Mouse (Mus musculus) testis, adult 2 months (tissue): ENCODE measurements around the gene Zfp146. TPM values are rescaled to one million over a fixed set of nuclear protein-coding genes. Genes with fewer than 3 reads are reported as not detected.
A peak's percentile ranks its signal among the peaks of the same experiment; 100 is the strongest.
"Not testable (repeated sequence)": the region's sequence is repeated elsewhere in the genome, so short reads cannot be mapped to it uniquely, and the experiment has no call there.

Experiments used
- H3K27ac ChIP-seq: fragments of 200-500 bp; 2 replicates; pipeline ENCODE4 v1.5.1; 2012; ENCODE audit warnings: low read depth, low read length; ENCODE audit not compliant: control insufficient read depth, insufficient read depth
- H3K27me3 ChIP-seq: fragments of 200-500 bp; 2 replicates; pipeline ENCODE4 v1.6.1; 2012; ENCODE audit warnings: mild to moderate bottlenecking, low read length, moderate library complexity; ENCODE audit not compliant: control insufficient read depth, insufficient read depth
- H3K36me3 ChIP-seq: fragments of 200-500 bp; 2 replicates; pipeline ENCODE4 v1.6.1; 2012; ENCODE audit warnings: mild to moderate bottlenecking, low read length; ENCODE audit not compliant: control insufficient read depth, insufficient read depth
- H3K4me1 ChIP-seq: fragments of 200-500 bp; 2 replicates; pipeline ENCODE4 v1.6.1; 2012; ENCODE audit warnings: low read length; ENCODE audit not compliant: control insufficient read depth, insufficient read depth
- H3K4me3 ChIP-seq: fragments of 200-500 bp; 2 replicates; pipeline ENCODE4 v1.5.1; 2012; ENCODE audit warnings: low read depth, mild to moderate bottlenecking, low read length, moderate library complexity, mixed read lengths; ENCODE audit not compliant: control insufficient read depth
- CTCF ChIP-seq: fragments of 200-500 bp; IDR thresholded peaks from 2 replicates; pipeline ENCODE4 v1.5.1; 2012; ENCODE audit warnings: low read depth, mild to moderate bottlenecking, inconsistent platforms, low read length, moderate library complexity; ENCODE audit not compliant: control insufficient read depth, insufficient read depth, insufficient replicate concordance
- POLR2A ChIP-seq: fragments of 200-500 bp; IDR thresholded peaks from 2 replicates; pipeline ENCODE4 v1.6.1; 2012; ENCODE audit warnings: low read depth, mild to moderate bottlenecking, inconsistent platforms, low read length, moderate library complexity; ENCODE audit not compliant: control insufficient read depth
- polyA plus RNA-seq: library from polyadenylated mRNA; depleted of rRNA; stranded (reverse); fragments of >200 nt; gene quantifications from 2 replicates; pipeline ENCODE4 v1.2.3, GENCODE M21; 2012; rRNA removed

Zfp146 gene
- polyA plus RNA-seq, 1 experiment: 6.4 TPM

DNA sequence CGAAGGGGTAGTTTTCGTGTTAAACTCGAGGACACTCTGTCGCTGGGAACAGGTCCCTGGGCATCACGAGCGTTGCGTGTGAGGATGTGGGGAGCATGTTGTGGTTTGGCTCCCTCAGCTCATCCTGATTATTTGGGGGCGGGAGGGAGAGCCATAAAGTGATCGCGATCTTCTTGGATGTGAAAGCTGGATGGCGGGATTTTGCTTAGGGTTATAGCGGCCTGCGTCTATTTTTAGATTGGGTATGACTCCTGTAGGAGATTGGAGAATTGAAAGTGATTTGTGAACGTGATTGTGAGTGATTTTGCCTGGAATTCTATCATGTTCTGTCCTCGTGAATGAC lies 47.4 kb downstream of the Zfp146 start:
- H3K4me1 ChIP-seq: peaks cover 9% of the 10 kb centered on the region
- H3K4me3 ChIP-seq: peak overlapping the region; percentile 94
- H3K27ac ChIP-seq: peak overlapping the region; percentile 90
- TF ChIP-seq CTCF: no peak
- no peak for TF ChIP-seq POLR2A
- no peaks in the 10 kb centered on the region for H3K27me3 ChIP-seq
- H3K36me3 ChIP-seq: no peaks in the 10 kb centered on the region; the same call in 1 of the 2 replicates

DNA sequence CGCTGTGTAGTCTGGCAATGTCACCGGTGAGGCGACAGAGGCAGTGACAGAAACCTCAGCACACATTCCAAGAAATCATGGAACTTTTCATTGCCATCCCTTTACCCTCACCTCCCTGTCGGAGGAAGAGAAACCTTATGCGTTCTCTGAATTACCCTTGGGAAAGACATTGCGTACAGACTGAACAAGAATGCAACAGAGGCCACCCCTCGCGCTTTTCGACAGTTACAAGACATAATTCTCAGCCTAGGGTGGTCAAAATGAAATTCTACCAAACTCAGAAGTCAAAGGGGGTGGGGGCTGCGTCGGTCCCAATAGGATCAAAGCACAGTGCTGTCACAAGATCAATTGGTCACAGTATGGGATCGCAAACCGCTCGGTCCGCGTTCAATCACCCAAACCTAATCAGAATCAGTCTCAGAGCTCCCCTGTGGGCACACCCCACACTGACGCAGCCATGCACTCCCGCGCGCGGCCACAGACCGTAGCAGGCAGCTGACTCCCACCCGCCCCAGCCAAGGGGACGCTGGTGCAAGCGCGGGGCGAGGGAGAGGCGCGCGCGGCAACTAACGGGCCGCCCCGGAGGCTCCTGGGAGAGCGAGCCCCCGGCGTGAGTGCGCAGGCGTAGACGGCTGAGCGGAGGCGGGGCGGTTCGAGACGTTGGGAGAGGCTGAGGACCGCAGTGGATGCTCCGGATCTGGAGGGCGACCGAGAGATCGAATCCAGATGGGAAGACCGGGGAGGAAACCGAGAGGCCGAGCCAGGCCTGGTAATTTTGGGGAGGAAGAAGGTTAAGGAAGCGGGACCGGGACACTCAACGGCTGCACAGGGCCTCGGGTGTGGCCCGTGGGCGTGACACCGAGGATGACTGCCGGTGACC lies 48.0 kb downstream of the Zfp146 start, which contains the start of gene Zfp382:
Gene Zfp382, plus strand, starts transcription at position 635 of the 880 bp plus-strand sequence.
- H3K4me3 ChIP-seq: peak within 1 kb of the TSS; percentile 94
- H3K27ac ChIP-seq: peak within 1 kb of the TSS; percentile 90
- peaks cover 9% of the 10 kb centered on the region for H3K4me1 ChIP-seq
- H3K27me3 ChIP-seq: no peaks in the 10 kb centered on the region
- TF ChIP-seq CTCF (no peak), POLR2A (peak; percentile 93; the same call in 1 of the 2 replicates)
- H3K36me3 ChIP-seq: no peaks in the 10 kb centered on the region; the same call in 1 of the 2 replicates

DNA sequence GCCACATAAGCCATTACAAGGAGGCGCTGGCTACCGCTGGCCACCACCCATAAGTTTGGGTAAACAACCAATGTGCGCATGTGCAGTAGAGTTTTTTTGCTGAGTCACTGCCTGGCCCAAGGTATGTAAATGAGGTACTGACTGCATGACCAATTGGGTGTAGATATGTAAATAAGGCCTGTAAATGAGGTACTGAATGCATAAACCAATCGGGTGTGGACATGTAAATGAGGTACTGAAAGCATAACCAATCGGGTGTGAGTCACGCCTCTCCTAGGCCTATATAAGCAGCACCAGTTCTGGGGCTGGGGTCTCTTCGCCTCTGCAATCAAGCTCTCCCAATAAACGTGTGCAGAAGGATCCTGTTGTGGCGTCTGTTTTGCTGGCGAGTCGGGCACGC lies 51.6 kb downstream of the Zfp146 start:
- not testable (repeated sequence) for H3K4me1 ChIP-seq, H3K27ac ChIP-seq, H3K4me3 ChIP-seq, H3K27me3 ChIP-seq, H3K36me3 ChIP-seq

DNA sequence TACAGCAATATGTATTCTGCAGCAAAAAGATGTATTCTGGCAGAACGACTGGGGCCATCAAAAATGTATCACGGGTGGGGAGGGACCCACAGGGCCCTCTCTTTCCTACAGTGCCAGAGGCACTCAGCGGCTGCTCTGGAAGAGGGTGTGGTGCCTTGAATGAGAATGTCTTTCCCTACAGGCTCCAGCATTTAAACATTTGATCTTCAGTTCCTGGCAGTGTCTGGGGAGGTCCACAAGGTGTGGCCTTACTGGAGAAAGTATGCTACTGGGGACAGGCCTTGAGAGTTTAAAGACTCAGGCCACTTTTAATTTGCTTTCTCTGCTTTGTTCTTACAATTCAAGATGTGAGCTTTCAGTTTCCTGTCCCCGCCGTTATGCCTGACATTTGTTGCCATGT lies 53.5 kb downstream of the Zfp146 start:
- Histone ChIP-seq H3K4me1 (peaks cover 2% of the 10 kb centered on the region), H3K36me3 (no peaks in the 10 kb centered on the region), H3K4me3 (no peak overlapping the region), H3K27ac (no peak overlapping the region), H3K27me3 (no peaks in the 10 kb centered on the region)
- TF ChIP-seq CTCF (no peak), POLR2A (no peak)

Other genes with a start within 250 kb of the Zfp146 start
- gene Zfp74, start 215.7 kb downstream of the Zfp146 start, polyA plus RNA-seq: 0.60 and 0.93 TPM in 2 replicates
- 2.5 and 2.7 TPM in 2 replicates for gene Zfp568, start 185.8 kb downstream of the Zfp146 start, polyA plus RNA-seq
- gene Zfp14, start 118.4 kb downstream of the Zfp146 start, polyA plus RNA-seq: 1.1 and 1.4 TPM in 2 replicates
- 0.65 and 0.67 TPM in 2 replicates for gene Zfp82, start 96.8 kb downstream of the Zfp146 start, polyA plus RNA-seq
- not detected in 2 replicates for gene Gm26920, start 79.3 kb downstream of the Zfp146 start, polyA plus RNA-seq
- gene Zfp566, start 79.2 kb downstream of the Zfp146 start, polyA plus RNA-seq: 0.43 and 0.76 TPM in 2 replicates
- 5.7 and 8.9 TPM in 2 replicates for gene Zfp260, start 75.0 kb downstream of the Zfp146 start, polyA plus RNA-seq
- 3.7 and 4.9 TPM in 2 replicates for gene Zfp382, start 47.8 kb downstream of the Zfp146 start, polyA plus RNA-seq
- gene Cox7a1, start 14.4 kb upstream of the Zfp146 start, polyA plus RNA-seq: 4.0 and 5.2 TPM in 2 replicates
- 562 and 592 TPM in 2 replicates for gene Capns1, start 29.1 kb upstream of the Zfp146 start, polyA plus RNA-seq
- 242 and 257 TPM in 2 replicates for gene Polr2i, start 62.2 kb upstream of the Zfp146 start, polyA plus RNA-seq
- gene Tbcb, start 62.5 kb upstream of the Zfp146 start, polyA plus RNA-seq: 65.7 and 66.2 TPM in 2 replicates
- gene Ovol3, start 66.0 kb upstream of the Zfp146 start, polyA plus RNA-seq: 0.63 and 0.89 TPM in 2 replicates
- 1.8 and 2.3 TPM in 2 replicates for gene Thap8, start 110.3 kb upstream of the Zfp146 start, polyA plus RNA-seq
- gene Wdr62, start 110.7 kb upstream of the Zfp146 start, polyA plus RNA-seq: 713 and 754 TPM in 2 replicates
- 4.8 and 6.6 TPM in 2 replicates for gene Clip3, start 122.0 kb upstream of the Zfp146 start, polyA plus RNA-seq
- 36.5 and 38.0 TPM in 2 replicates for gene Alkbh6, start 139.0 kb upstream of the Zfp146 start, polyA plus RNA-seq
- 7.4 and 9.6 TPM in 2 replicates for gene Syne4, start 145.1 kb upstream of the Zfp146 start, polyA plus RNA-seq
- 0.18 and 0.28 TPM in 2 replicates for gene E130208F15Rik, start 152.0 kb upstream of the Zfp146 start, polyA plus RNA-seq
- 6.1 and 6.5 TPM in 2 replicates for gene Sdhaf1, start 154.1 kb upstream of the Zfp146 start, polyA plus RNA-seq
- gene Lrfn3, start 193.0 kb upstream of the Zfp146 start, polyA plus RNA-seq: 0.27 and 0.35 TPM in 2 replicates
- 7.0 and 9.1 TPM in 2 replicates for gene Tyrobp, start 244.0 kb upstream of the Zfp146 start, polyA plus RNA-seq